16 mouse cellular contexts compared by ENCODE assay signal in genomic region chr7:117616277-117616676, GRCm38 (mm10).
DNase-seq lines count a peak whose midpoint lies in the region; ATAC-seq and TF ChIP-seq lines count a peak whose summit lies in the region.
"Had no signal": no experiment of that assay in that cellular context is flagged by ENCODE, and none has a peak within 500 bp of the region (broad histone marks: within the 10 kb centered on the region; RNA-seq: fewer than 3 reads in every experiment).

No protein-coding gene starts in this region.

- H3K9ac ChIP-seq in heart, postnatal 0 days (replicated peaks; ENCODE audit: low read depth, low read length): no peak overlapping the region
- H3K9ac ChIP-seq in heart, embryonic 12.5 days: no peak overlapping the region
- H3K9ac ChIP-seq: embryonic facial prominence, embryonic 12.5 days; hindbrain, embryonic 15.5 days; liver, embryonic 14.5 days; midbrain, embryonic 15.5 days had no signal

- H3K36me3 ChIP-seq in heart, postnatal 0 days (replicated peaks; ENCODE audit: control insufficient read depth, insufficient read depth, low read length): no peaks in the 10 kb centered on the region
- no peaks in the 10 kb centered on the region for H3K36me3 ChIP-seq in heart, embryonic 12.5 days
- no peaks in the 10 kb centered on the region for H3K36me3 ChIP-seq in limb, embryonic 10.5 days
- no peaks in the 10 kb centered on the region for H3K36me3 ChIP-seq in midbrain, embryonic 10.5 days
- H3K36me3 ChIP-seq: embryonic facial prominence, embryonic 12.5 days; hindbrain, embryonic 15.5 days; midbrain, embryonic 15.5 days had no signal

- no peak for TF ChIP-seq CTCF in heart, postnatal 0 days (IDR thresholded peaks at IDR 0.05; ENCODE audit: low read depth)

- H3K9me3 ChIP-seq in heart, postnatal 0 days (replicated peaks; ENCODE audit: control insufficient read depth, low read length): no peaks in the 10 kb centered on the region
- no peaks in the 10 kb centered on the region for H3K9me3 ChIP-seq in heart, embryonic 12.5 days (replicated peaks)
- H3K9me3 ChIP-seq in limb, embryonic 10.5 days (replicated peaks): no peaks in the 10 kb centered on the region
- no peaks in the 10 kb centered on the region for H3K9me3 ChIP-seq in midbrain, embryonic 10.5 days (replicated peaks)
- H3K9me3 ChIP-seq: embryonic facial prominence, embryonic 12.5 days; hindbrain, embryonic 15.5 days; midbrain, embryonic 15.5 days had no signal

- no peak overlapping the region for H3K4me2 ChIP-seq in heart, postnatal 0 days (ENCODE audit: low read depth, low read length)
- no peak overlapping the region for H3K4me2 ChIP-seq in heart, embryonic 12.5 days
- H3K4me2 ChIP-seq: embryonic facial prominence, embryonic 12.5 days; hindbrain, embryonic 15.5 days; midbrain, embryonic 15.5 days had no signal

- no peak for ATAC-seq in heart, postnatal 0 days (ENCODE audit: insufficient read depth, low read depth)
- ATAC-seq in heart, embryonic 12.5 days (ENCODE audit: insufficient number of reproducible peaks, low FRiP score): no peak
- ATAC-seq: forebrain, embryonic 16.5 days; midbrain, embryonic 15.5 days had no signal

- WGBS in heart, postnatal 0 days: 59% methylated on average over 5 of the region's 5 CpGs
- WGBS in heart, embryonic 12.5 days: 54% methylated on average over 5 of the region's 5 CpGs
- WGBS in limb, embryonic 10.5 days: 65% methylated on average over 5 of the region's 5 CpGs
- 75% methylated on average over 5 of the region's 5 CpGs for WGBS in midbrain, embryonic 10.5 days

- no peak overlapping the region for H3K4me3 ChIP-seq in heart, postnatal 0 days (ENCODE audit: low read depth, low read length)
- H3K4me3 ChIP-seq in heart, embryonic 12.5 days: no peak overlapping the region
- no peak overlapping the region for H3K4me3 ChIP-seq in limb, embryonic 10.5 days
- no peak overlapping the region for H3K4me3 ChIP-seq in midbrain, embryonic 10.5 days
- H3K4me3 ChIP-seq: embryonic facial prominence, embryonic 12.5 days; hindbrain, embryonic 15.5 days; midbrain, embryonic 15.5 days had no signal

- TF ChIP-seq EP300 in heart, postnatal 0 days (IDR thresholded peaks at IDR 0.05; ENCODE audit: low read depth): no peak

- H3K27me3 ChIP-seq in heart, postnatal 0 days (ENCODE audit: control insufficient read depth, insufficient read depth, low read length): no peaks in the 10 kb centered on the region
- no peaks in the 10 kb centered on the region for H3K27me3 ChIP-seq in heart, embryonic 12.5 days (replicated peaks)
- H3K27me3 ChIP-seq in limb, embryonic 10.5 days (ENCODE audit: low read depth, poor library complexity, severe bottlenecking): no peaks in the 10 kb centered on the region
- H3K27me3 ChIP-seq in midbrain, embryonic 10.5 days (ENCODE audit: low read depth, poor library complexity, severe bottlenecking): peaks cover 59% of the 10 kb centered on the region
- H3K27me3 ChIP-seq: embryonic facial prominence, embryonic 12.5 days; hindbrain, embryonic 15.5 days; midbrain, embryonic 15.5 days had no signal

- H3K27ac ChIP-seq in heart, postnatal 0 days (ENCODE audit: low read depth): no peak overlapping the region
- no peak overlapping the region for H3K27ac ChIP-seq in heart, embryonic 12.5 days (ENCODE audit: poor library complexity, severe bottlenecking)
- no peak overlapping the region for H3K27ac ChIP-seq in limb, embryonic 10.5 days
- H3K27ac ChIP-seq in midbrain, embryonic 10.5 days (replicated peaks): no peak overlapping the region
- H3K27ac ChIP-seq: embryonic facial prominence, embryonic 12.5 days; hindbrain, embryonic 15.5 days; liver, embryonic 14.5 days; midbrain, embryonic 15.5 days had no signal

- H3K4me1 ChIP-seq in heart, postnatal 0 days (ENCODE audit: control insufficient read depth, insufficient read depth): no peaks in the 10 kb centered on the region
- H3K4me1 ChIP-seq in heart, embryonic 12.5 days (replicated peaks): no peaks in the 10 kb centered on the region
- no peaks in the 10 kb centered on the region for H3K4me1 ChIP-seq in limb, embryonic 10.5 days
- peaks cover 51% of the 10 kb centered on the region for H3K4me1 ChIP-seq in midbrain, embryonic 10.5 days
- H3K4me1 ChIP-seq: embryonic facial prominence, embryonic 12.5 days had no signal

- DNase-seq in heart, postnatal 0 days (ENCODE audit: low spot score): peak; percentile 5
- peak; percentile 14 to 17 for DNase-seq in spleen, postnatal 36 days (ENCODE audit: low spot score in 2 of 2)
- DNase-seq in spleen, adult 12 weeks (ENCODE audit: low spot score): no peak
- DNase-seq in limb, embryonic 10.5 days (ENCODE audit: low spot score): peak; percentile 50
- DNase-seq in gastrocnemius, adult 18-20 months (ENCODE audit: low spot score): no peak
- no peak for DNase-seq in midbrain, embryonic 10.5 days (ENCODE audit: low spot score)
- no peak for DNase-seq in urinary bladder, postnatal 10 days (ENCODE audit: low spot score)
- DNase-seq: heart, adult 18-20 months; layer of hippocampus, postnatal 36 days; thymus, postnatal 36 days had no signal

Comparison
In these comparisons a context has a peak if more than half of its experiments do, and no peak if none do; other contexts are left out.
1. DNase-seq: peak in heart, postnatal 0 days (single experiment), spleen, postnatal 36 days (2 of 2) and limb, embryonic 10.5 days (single experiment); none in spleen, adult 12 weeks (single experiment), gastrocnemius, adult 18-20 months (single experiment), midbrain, embryonic 10.5 days (single experiment) and urinary bladder, postnatal 10 days (single experiment).